Mouse (Mus musculus): ENCODE results near the gene Auh. TPM values are rescaled to one million over a fixed set of nuclear protein-coding genes. Genes with fewer than 3 reads are reported as not detected.

Gene Auh
- polyA plus RNA-seq, 1 experiment from 2014 or later: 44.9 TPM

DNA sequence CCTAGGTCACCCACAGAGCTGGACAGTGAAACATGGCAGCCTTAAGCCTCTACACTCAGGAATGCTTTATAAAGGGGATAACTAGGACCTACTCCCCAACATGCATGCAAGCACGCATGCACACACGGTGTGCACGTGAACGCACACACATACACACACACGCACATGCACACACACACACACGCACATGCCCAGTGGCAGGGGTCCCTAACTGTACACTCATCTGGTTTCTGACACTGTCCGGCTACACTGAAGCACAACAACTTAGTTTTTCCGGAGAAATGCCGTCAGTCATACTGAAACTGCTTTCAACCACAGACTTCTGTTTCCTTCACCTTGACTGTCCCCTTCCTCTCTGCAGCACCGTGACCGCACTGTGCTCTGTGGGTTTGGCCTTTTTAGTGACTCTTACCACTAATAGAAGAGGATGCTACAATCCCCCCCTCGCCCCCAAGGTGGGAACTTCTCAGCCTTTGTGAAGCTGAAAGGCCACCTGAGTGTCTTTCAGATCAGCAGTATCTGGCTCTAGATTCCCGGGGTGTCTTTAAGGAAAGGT is 136.0 kb downstream of the Auh start:
- no peak for DNase-seq (ENCODE audit: low spot score)
- H3K36me3 ChIP-seq: no peaks in the 10 kb centered on the region
- no peak overlapping the region for H3K27ac ChIP-seq
- H3K9me3 ChIP-seq: no peaks in the 10 kb centered on the region
- peaks cover 10% of the 10 kb centered on the region for H3K27me3 ChIP-seq (ENCODE audit: insufficient read depth, poor library complexity, severe bottlenecking)
- H3K4me3 ChIP-seq: no peak overlapping the region
- WGBS: 93% methylated on average over 13 of the region's 13 CpGs
- no peaks in the 10 kb centered on the region for H3K4me1 ChIP-seq

DNA sequence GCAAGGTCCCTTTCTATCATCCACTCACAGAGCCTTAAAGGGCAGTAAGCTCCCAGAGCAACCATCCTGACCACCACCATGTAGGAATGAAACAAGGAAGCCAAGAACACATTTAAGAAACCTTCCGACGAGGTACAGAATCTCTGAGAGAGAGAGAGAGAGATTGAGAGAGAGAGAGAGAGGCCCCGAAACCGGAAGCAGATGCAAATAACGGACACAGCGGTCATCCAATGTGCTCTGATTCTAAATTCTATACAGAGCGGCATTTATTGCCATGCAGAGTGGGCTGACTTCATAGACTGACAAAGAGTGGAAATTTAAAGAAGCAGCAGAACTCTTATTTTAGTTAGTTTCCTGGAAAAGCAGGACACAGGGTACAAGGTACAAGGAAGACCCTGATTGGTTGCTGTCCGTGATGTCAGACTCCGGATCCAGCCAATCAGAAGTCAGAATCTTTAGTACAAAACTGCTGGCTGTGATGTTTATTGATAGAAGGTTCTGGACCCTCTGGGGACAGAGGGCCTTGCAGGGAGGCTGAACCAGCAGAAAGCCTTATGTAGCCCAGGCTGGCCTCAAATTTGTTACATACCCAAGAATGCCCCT is 137.1 kb downstream of the Auh start:
- Histone ChIP-seq H3K4me3 (no peak overlapping the region), H3K36me3 (no peaks in the 10 kb centered on the region), H3K9me3 (no peaks in the 10 kb centered on the region), H3K4me1 (no peaks in the 10 kb centered on the region), H3K27me3 (ENCODE audit: insufficient read depth, poor library complexity, severe bottlenecking) (peaks cover 10% of the 10 kb centered on the region), H3K27ac (no peak overlapping the region)
- no peak for DNase-seq (ENCODE audit: low spot score)
- WGBS: 89% methylated on average over 9 of the region's 9 CpGs

DNA sequence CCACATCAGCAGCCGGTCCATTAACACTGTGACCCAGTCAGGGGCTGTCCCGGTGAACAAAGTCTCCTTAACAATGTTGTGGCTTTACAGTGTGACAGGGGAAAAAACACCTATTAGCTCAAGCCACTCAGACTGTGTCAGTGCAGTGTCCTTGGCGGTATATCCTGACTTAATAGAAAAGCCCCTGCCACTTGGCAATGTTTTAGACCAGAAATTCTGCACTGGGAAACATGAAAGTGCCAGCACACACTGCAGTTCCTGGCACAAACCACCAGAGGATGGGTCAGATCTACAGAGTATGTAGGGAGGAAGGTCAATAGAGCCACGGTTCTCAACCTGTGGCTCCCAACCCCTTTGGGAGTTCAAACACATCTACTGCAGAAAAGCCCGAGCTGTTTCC is 138.6 kb downstream of the Auh start:
- no peaks in the 10 kb centered on the region for H3K4me1 ChIP-seq

More for the DNA sequence above, 138.6 kb downstream of the Auh start:
- Histone ChIP-seq H3K4me3 (no peak overlapping the region), H3K27me3 (ENCODE audit: insufficient read depth, poor library complexity, severe bottlenecking) (peaks cover 10% of the 10 kb centered on the region), H3K27ac (no peak overlapping the region), H3K36me3 (no peaks in the 10 kb centered on the region), H3K9me3 (no peaks in the 10 kb centered on the region)
- no peak for DNase-seq (ENCODE audit: low spot score)
- WGBS: 83% methylated on average over 5 of the region's 5 CpGs

Other genes with a start within 250 kb of the Auh start
- gene Nfil3, start 51.4 kb upstream of the Auh start, polyA plus RNA-seq (2016; fragmentation: Nextera tagmentation; extraction: Ambion mirVana): 32.7 and 43.1 TPM in 2 replicates

Data from heart, embryonic 10.5 days (tissue).